Mouse (Mus musculus) CH12F3 (cell line): ENCODE data around the gene Shisa9.

Experiments used
- in situ Hi-C: fragments of 300-500 bp; cut with MboI; formaldehyde crosslinking; loops from 2 replicates; pipeline ENCODE4 v1.14.3; 2020; ENCODE audit warnings: low sequenced_read_pairs

Gene Shisa9

DNA sequence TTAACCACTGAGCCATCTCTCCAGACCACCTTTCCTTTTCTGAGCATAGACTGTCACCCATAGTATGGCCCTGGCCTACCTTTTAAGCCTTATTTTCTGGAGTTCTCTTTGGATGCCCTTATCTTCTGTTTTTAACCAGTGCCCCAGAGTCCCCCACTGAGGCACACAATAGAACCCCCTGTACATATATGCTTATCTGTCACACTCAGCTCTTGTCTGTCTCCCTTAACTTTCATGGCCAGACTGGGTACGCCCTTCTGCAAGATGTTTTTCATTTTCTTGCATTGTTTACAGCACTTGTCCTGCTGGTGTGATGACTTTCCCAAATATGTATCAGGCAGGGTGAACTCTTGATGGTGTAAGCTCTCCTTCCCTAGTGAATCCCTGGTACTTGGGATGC lies 68.1 kb downstream of the Shisa9 start:
- in situ Hi-C loops, result no loop called here

DNA sequence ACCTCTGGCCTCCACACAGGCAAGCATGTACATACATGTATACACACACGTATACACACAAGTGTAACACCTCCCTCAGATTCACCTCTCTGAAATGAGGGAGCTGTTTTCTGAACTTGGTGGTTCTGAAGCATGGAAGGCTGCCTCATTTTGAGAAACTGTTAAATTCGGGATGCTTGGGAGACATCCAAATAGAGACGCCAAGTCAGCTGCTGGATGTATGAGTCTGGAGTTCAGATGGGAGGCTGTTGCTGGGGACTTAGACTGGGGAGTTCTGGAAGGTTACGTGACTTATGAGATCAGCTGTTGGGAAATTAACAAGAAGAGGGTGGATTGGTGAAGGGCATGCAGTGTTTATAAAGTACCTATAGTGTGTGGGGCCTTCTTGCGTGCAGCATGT lies 88.7 kb downstream of the Shisa9 start:
- in situ Hi-C loops, result no loop called here

DNA sequence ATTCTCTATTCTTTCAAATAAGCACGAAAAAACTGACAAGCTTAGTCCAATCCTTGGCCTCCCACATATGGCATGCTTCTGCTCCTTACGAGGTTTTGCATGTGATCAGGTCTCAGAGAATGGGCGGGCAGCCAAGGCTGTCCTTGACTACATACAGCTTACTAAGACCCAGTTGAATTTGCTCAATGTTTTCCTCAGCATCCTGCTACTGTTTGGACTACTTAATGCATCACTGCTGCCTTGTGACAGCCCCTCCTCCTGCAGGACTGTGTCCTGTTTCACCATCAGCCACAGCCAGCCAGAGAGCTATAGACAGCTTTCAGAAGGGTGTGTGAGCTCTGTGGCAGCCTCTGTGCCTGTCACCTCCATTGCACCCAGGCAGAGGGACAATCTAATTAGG lies 92.4 kb downstream of the Shisa9 start:
- in situ Hi-C loops, result no loop called here

DNA sequence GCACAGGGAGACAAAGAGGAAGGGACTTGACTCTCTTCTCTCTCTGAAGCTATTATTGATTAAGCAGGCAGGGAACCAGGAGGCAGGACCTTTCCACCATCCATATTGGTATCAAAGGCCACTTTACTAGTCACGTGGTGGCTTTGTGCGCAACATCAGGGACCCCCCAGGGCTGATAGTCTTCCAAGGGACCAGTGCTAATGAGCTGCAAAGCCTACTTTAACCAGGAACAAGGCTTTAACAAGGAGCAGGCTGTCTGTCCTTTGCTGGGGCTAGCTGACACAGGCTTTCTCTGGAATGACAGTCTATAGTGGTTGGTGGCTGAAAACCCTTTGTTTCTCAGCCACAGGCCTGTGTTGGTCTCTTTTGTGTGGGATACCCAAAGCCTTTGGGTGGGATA lies 92.8 kb downstream of the Shisa9 start:
- in situ Hi-C loops, result no loop called here

DNA sequence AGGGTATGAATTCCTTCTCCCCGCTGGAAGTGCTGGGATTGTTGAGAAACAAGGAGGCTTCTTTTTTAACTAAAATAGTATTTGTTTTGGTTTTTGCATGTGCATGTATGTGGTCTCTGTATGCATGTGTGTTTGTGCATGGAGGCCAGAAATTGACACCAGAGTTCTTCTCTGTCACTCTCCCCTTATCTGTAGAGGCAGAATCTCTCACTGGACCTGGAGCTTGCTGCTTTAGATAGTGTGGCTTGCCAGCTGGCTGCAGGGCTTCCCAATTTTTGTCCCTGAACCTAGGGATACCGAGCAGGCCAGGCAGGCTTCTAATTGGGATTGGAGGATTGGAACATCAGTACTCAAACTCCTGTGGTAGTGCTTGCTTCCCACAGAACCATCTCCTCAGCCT lies 99.2 kb downstream of the Shisa9 start:
- in situ Hi-C loops, result no loop called here

DNA sequence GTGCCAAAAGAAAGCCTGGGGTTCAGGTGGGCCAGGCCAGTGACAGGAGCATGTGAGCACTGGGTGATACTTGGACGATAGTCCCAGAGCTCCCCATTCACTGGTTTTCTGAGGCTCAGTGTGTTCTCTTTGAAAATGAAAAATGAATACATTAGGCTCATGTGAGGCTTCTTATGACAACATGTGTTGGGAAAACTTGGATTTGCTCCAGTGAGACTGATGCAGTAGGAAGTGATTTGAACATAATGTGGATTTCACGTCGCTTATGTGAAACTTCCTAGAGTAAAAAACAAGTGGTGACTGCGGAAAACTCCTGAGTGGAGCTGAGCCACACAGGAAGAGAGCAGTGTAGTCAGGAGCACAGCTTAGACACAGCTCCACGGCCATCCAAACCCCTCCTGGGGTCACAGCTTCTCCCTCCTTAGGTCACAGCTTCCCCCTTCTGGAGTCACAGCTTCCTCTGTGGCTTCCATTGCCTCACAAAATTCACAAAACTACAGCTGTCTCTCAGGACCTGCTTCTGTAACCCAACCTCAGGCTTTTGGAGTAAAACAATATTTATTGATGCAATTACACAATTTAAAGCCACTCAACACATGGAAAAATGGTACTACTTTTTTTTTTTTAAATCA lies 106.8 kb downstream of the Shisa9 start:
- in situ Hi-C loops, result no loop called here

DNA sequence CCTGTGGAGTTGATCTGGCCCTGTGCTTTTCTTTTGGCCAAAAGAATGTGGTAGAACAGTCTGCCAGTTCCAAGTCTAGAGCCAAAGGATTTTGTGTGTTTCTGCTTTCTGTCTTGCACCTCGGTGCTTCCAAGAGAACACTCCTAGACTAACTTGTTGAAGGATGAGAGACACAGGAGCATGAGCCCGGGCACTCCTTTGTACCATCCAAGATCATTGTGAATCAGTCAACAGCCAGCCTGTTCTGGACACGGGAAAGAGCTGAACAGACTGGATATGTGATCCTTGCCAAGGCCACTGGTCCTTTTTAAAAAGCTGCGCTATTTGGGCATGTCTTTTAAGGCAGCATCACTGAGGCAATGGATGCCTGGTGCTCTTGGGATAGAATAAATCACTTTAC lies 109.3 kb downstream of the Shisa9 start:
- in situ Hi-C loops, result no loop called here

DNA sequence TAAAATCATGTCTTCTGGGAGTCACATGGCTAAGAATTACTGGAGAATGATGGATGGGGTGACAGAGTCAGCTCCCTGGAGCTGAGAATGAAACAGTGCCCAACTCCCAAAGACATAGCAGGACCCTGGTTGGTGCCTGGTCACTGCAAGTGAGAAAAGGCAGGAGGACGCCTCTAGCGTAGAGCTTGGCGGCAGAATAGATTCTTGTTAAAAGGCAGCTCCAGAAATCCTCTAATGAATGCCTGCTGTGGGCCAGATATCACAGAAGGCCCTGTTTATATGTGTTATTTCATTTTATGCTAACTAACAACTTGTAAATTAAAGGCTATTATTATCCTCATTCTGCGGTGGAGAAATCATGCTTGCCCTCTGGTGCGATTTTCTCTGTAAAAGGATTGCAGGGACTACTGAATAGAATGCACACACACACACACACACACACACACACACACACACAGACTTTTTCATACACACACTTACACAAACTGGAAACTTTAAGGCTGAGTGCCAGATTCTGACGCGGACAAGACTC lies 110.9 kb downstream of the Shisa9 start:
- in situ Hi-C loops, result no loop called here

DNA sequence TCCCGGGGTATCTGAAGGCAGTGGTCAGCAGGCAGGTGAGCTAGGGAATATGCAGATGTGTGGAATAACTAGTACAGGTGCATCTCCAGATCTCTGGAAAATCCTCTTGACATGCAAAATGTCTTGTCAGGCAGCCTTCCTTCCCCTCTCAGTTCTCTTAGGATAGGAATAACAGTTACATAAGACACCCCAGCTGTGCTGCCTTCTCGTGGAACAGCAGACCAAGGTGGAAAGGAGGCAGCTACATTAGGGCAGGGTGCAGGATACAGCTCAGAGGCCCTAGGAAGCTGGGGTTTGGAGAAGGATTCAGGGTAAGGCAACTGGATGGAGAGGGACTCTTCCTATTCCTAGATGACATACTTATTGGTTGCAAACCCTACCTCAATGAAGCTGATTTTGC lies 111.5 kb downstream of the Shisa9 start:
- in situ Hi-C loops, result no loop called here

DNA sequence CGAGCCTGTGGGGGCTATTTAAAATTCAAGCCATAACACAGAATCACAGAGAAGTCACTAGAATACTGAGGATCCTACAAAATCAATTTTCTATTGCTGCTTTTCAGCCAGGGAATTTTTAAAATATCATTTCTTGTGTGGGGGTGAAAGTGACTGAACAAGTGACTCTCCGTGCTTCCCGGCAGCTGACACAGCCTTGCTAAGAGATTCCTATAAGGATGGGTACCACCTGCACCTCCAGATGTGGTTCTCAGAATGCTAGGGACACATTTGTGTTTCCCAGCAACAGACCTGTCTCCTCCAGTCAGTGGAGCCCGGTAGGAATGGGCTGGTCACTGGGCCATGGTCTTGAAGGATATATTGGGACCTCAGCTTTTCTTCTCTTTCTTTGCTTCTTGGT lies 124.5 kb downstream of the Shisa9 start:
- in situ Hi-C loops, result no loop called here

DNA sequence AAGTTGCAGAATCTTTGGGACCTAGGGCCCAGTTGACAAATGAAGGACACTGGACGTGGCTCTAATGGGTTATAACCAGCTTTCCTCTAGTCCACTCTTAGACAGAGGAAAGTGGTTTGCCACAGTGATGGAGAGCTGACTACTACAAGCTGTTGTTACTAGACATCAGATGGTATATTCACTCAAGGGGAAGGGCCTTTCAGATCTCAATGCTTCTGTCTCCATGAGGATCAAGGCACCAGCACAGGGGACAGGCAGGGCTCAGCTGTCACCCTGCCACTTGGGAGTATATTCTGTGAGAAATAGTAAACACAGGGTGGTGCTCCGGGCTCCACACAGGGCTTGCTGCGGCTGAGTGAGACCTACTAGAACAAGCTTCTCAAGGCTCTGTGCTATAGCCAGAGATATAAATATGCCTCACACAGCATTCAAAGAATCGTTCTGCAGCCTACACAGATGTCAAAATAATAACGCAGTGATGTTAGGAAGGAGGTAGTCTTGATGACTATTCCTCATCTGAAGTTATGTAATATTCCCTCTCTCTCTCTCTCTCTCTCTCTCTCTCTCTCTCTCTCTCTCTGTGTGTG lies 127.0 kb downstream of the Shisa9 start:
- in situ Hi-C loops, result no loop called here

DNA sequence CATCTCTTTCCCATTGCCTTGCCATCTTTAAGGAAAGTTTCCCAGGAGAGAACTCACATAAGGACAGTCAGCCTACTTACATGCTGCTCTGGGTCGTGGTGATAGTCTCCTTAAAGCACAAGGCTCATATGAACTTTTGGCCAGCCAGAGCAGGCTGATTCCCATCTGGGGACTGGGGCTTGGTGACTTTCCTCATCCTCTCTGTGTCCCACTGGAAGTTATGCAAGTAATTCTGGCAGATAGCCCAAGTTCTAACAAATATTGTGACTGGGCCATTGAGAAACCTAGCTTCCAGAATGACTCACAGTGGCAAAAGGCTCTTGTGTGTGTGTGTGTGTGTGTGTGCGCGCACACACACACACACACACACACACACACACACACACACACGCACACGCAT lies 130.5 kb downstream of the Shisa9 start:
- in situ Hi-C loops, result no loop called here

DNA sequence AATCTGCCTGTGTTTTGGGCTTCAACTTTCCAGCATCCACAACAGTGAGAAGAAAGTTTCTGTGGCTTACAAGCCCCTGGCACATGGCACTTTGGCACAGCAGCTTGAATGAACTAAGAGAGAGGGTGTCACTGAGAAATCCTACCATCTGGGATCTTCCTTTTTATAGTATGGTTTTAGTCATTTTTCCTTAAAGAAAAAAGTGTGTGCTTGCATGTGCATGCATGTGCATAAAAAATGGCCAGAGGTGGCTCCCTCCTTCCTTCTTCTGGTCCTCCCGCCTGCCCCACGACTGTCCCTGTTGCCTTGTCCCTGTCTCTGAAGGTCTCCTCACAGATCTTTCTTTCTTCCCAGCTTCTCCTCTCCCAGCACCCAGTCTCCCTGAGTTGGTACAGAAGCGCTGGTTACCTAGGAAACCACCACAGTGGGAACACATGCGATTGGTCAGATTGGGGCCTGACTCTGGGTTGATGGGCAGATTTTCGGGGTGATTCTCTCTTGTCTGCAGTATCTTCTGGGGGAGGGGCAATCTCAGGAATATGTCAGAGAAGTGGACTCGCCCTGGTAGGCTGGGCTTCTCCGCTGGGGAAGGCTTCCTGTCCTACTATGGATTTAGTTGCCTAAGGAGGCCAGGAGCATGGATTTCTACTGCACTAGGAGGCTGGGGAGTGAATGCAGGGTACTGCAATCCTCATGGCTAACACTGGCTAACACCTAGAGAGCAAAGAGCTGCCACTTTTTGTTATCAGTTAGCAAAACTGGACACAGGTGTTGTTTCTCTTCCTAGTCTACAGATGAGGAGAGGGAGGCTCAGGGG lies 131.3 kb downstream of the Shisa9 start:
- in situ Hi-C loops, result no loop called here

DNA sequence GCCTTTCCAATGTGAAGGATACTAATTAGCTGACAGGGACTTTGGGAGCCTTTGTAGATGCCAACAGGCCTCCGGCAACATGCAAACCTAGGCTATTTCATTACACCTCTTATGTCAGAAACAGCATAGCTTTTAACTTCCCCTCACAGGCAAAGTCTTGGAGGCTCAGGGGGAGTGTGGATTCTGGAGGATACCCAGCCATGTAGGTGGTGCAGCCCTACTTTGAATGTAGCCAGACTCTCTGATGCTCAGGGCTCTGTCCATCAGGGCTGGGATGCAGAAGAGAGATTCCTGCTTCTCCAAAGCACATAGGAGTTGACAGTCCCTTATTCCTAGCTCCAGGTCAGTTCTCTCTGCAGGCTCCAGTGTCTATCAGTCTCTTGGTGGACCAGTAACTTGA lies 133.0 kb downstream of the Shisa9 start:
- in situ Hi-C loops, result no loop called here

DNA sequence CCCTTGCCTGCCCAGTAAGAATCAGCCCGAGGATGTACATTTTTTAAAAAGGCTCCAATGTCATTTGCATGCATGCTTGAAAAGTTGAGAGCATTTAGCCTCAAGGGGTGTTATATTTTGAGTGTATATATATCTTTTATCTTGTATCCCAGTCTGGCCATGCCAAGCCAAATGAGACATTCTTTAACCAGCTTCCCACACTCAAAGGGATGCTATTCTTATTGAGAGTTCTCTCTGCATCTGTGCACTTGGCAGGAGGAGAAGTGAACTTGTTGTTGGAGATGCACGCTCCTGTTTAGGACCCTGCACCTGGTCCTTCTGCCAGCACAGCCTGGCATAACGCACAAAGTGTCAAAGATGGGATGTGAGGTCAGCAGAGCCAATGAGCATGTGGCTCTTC lies 135.6 kb downstream of the Shisa9 start:
- in situ Hi-C loops, result no loop called here

DNA sequence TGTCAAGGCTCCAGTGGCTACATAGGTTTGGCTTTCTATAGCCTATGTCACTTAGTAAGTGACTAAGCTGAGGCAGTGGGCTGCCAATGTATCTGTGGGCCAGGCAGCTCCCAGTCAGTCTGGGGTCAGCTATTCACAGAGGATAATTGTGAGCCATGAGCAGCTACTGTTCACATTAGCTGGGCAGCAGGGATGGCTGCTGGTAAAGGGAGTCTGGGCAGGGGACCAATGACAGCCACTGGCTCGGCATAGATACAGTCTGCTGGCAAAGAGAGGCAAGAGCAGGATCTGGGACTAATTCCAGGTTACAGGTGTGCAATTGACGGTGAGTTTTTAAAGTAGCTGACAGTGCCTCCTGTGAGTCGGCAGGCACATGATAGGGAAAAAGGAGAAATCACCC lies 145.9 kb downstream of the Shisa9 start:
- in situ Hi-C loops, result no loop called here

DNA sequence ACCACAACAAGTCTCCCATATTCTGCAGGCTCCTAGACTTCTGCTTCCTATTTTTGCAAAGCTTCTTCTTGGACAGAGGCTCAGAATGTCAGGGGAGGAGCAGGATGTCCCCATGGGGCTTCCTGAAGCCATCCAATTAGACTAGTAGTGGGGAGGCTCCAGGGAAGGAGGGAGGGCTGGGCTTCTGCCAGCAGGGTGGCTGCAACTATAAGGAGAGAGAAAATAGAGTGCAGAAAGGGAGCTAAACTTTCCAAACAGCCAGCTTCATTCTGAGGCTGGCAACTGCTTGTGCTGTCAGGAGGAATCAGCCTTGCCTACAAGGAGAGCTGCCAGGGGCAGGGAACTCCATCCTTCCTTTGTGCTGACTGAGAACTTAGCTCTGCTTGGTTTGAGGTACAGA lies 162.8 kb downstream of the Shisa9 start:
- in situ Hi-C loops, result no loop called here

DNA sequence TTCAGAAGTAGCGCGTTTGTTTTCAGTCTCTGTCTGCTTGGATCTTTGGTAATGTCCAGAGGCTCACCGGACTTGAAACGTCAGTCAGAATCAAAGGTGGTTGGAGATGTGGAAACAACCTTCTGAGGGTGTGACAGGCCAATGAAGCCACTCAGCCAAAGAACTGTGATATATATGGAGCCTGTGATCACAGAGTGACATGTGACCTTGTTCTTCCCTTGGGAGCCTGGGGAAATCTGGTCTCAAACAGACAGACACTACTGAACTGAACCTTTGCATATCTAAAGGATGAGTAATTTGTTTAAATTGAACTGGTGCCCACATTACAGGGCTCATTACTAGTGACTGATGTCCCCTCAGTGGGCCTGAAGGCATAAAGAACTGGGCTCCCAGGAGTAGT lies 168.1 kb downstream of the Shisa9 start:
- in situ Hi-C loops, result no loop called here

DNA sequence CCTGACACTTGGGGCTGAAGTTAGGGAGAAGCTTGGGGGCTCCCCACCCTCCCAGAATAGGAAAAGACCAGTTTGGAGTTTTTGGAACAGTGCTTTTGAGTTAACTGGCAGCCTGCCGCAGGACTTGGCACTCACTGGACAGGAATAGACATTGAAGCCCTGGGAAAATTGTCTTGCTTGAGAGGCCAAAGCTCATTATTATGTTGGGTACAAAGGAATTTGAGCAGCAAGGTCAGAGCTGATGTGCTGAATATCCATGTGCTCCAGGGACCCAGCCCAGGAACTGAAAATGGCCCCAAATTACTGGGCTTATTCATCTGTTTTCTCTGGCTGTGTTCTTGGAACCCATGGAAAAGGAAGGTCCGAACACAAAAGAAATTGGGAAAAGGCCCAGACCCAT lies 170.6 kb downstream of the Shisa9 start:
- in situ Hi-C loops, result no loop called here

DNA sequence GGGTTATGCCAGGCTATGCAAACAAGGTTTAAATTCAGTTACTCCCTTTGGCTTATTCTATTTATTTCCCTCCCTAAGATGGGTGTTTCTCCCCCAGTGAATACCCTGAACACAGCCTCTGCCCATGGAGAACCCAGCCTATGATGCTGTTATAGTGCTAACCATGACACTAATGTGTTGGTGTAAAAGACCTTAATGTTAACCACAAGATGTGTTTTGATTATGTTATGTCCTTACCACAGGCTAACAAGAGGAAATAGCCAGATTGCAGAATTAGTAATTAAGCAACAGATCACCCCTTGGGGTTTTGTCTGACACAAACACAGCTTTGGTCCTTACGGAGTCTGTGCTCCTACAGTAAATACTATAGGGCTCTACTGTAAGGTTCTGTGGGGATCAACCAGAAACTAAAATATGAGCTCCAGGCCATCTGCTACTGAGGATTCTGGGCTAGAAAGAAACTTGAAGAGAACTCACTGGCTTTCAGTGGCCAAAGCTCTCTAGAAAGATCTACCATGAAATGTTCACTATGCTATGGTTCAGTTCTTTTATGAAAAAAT lies 189.6 kb downstream of the Shisa9 start:
- in situ Hi-C loops, result no loop called here

DNA sequence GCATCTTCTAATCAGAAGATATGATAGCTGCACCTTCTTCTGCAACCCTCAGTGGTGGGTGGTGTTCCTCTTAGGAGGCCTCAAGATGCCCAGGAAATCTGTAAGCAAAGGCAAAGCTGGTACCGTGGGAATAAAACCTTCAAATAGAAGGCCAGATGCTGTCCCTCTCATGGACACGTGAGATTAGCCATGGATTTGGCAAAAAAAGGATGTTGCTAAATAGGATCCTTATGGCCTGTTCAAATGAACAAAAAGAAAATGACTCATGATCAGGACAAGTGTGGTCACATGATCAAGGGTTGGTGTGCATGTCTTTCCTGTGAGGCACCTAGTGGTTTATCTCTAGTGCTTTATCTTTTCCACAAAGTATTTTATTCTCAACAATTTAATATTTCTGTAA lies 194.1 kb downstream of the Shisa9 start:
- in situ Hi-C loops, result no loop called here

DNA sequence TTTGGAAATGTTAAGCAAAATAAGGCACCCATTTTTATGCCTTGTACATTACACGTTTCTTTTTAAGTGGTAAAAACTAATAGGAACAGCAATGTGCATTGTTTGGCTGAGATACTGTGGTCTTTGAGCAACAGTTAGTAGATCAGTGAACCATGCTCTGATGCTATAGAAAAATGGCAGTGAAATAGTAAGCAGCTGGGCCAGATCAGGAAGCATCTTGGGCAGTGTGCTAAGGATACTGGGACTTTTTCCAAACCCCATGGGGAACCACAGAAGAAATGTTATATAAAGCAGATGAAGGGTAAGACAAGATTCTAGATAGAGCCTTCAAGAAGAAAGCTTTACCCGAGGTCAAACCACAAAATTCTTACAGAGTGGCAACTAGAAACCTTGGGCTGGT lies 205.8 kb downstream of the Shisa9 start:
- in situ Hi-C loops, result no loop called here
